Mouse (Mus musculus) regulatory T cell (primary cell): ENCODE data around the gene Tex14.

Experiments
- in situ Hi-C: fragments of 300-600 bp; cut with MboI, MseI; formaldehyde crosslinking; loops from one replicate; pipeline ENCODE4 v1.15.1; 2025; ENCODE audit warnings: high pct_unique_total_duplicates

Tex14 gene

DNA sequence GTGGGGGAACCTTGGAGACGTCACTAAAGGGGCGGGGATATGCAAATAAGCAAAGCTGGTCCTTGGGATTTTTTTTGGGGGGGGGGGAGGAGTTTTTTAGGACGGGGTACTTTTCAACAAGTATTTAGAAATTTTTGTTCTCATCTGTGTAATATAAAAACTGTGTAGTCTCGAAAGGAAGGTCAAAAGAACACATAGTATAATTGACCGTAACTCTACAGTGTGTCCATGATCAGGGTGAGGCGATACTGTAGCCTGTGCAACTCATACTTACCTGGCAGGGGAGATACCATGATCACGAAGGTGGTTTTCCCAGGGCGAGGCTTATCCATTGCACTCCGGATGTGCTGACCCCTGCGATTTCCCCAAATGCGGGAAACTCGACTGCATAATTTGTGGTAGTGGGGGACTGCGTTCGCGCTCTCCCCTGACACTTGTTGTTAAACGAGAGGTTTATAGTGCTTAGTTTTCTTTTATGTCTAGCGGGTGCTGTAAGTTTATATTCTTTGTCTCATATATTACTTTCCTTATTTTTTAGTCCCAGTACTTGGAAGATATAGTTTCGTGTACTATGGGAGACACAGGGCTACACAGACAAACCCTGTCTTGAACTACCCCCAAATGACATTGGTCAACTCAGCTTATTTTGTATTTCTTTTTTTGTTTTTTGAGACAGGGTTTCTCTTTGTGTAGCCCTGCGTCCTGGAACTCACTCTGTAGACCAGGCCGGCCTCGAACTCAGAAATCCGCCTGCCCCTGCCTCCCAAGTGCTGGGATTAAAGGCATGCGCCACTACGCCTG, 21.8 kb downstream of the Tex14 start:
- in situ Hi-C loops = loop anchor here (5.0 to 25.0 kb wide), 2 partner anchors 46 to 839 kb away; no protein-coding TSS in a partner anchor

DNA sequence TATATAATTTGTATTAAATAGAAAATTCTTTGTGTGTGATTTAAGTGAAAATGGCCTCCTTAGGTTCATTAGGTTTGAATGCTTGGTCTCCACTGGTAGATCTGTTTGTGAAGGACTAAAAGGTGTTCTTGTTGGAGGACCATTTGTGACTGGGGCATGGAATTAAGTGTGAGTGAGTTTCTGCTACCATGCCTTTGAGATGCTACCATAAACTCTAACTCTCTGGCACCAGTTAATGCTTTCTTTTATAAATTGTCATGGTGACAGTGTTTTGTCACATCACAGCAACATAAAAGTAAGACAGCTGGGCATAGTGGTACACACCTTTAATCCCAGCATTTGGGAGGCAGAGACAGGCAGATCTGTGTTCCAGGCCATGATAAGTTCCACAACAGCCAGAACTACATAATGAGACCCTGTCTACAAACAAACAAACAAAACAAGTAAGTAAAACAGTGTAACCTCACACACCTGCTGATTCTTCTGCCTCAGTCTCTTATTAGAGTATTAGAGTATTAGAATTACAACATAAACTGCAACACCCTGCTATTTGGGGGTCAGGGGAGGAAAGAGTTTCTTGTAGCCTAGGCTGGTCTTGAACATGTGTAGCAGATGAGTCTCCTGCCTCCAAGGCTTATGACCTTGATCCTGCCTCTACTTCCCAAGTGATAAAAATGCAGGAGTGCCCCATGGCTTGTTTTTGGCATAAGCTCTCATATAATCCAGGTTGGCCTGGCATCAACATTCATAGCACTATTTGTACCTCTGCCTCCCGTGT, 22.6 kb downstream of the Tex14 start:
- in situ Hi-C loops = loop anchor here (5.0 to 25.0 kb wide), 2 partner anchors 45 to 840 kb away; no protein-coding TSS in a partner anchor

DNA sequence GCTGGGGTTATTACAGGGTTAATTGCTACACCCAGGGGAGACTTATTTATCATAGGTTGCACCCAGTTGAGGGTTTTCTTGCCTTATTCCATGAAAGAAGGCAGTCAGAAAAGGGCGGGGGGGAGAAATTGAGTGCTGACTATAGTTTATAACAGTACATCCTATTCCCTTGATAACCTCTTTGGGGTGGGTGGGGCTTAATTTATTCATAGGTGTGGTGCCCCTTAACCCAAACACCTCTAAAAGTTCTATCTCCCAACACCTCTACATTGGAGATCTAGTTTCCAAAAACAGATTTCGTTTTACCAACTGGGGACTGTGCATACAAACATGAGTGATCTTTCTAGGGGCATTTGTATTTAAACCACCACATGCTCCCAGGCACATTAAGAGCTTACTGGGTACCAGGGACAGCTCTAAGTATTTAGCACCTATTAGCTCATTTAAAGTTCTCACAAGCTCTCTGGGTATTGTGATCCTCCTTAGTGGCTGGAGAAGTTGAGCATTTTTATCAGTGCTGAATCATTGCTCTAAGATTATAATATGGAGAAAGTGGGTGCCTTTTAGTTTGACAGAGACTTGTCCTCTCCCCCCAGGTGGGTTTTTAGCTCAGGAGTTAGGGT, 23.3 kb downstream of the Tex14 start:
- in situ Hi-C loops = loop anchor here (5.0 to 25.0 kb wide), 2 partner anchors 44 to 841 kb away; no protein-coding TSS in a partner anchor

DNA sequence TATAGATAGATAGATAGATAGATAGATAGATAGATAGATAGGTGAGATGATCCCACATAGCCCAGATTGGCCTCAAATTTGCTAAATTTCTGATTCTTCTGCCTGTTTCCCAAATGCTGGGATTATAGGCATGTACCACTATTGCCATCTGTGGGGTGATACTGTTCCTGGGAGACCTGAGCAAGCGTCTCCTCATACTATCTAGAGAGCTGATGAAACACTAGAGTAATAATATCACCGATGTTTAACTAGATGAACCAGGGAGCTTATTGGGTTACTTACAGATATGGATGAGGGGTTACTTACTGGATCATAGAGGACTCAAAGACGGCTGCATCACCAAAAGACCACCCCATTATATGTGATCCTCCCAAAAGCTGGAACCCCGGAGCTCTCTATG, 24.5 kb downstream of the Tex14 start:
- in situ Hi-C loops = loop anchor here (5.0 to 25.0 kb wide), 2 partner anchors 43 to 842 kb away; no protein-coding TSS in a partner anchor

DNA sequence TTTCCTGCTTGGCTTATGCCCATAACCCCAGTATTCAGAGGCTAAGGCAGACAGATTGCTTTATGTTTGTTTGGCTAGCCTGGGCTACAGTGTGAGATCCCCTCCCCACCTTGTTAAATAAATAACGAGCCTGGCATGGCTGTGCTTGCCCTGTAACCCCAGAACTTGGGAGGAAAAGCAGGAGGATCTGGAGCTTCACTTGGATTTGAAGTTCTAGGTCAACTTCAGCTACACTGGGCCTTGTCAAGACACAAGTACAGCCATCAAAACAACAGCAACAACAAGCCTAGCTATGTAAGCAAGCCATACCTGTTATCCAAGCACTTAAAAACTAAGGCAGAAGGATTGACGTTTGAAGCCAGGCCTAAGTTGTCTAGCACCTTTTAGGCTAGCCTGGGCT, 25.5 kb downstream of the Tex14 start:
- in situ Hi-C loops = loop anchor here (5.0 to 25.0 kb wide), 2 partner anchors 92 to 843 kb away; no protein-coding TSS in a partner anchor

DNA sequence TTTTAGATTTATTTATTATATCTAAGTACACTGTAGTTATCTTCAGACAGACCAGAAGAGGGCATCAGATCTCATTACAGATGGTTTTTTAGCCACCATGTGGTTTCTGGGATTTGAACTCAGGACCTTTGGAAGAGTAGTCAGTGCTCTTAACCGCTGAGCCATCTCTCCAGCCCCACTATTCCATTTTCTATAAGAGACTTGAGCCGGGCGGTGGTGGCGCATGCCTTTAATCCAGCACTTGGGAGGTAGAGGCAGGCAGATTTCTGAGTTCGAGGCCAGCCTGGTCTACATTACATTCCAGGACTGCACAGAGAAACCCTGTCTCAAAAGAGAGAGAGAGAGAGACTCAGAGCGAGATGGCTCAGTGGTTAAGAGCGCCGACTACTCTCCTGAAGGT, 26.9 kb downstream of the Tex14 start:
- in situ Hi-C loops = loop anchor here (5.0 to 25.0 kb wide), 2 partner anchors 90 to 845 kb away; no protein-coding TSS in a partner anchor

DNA sequence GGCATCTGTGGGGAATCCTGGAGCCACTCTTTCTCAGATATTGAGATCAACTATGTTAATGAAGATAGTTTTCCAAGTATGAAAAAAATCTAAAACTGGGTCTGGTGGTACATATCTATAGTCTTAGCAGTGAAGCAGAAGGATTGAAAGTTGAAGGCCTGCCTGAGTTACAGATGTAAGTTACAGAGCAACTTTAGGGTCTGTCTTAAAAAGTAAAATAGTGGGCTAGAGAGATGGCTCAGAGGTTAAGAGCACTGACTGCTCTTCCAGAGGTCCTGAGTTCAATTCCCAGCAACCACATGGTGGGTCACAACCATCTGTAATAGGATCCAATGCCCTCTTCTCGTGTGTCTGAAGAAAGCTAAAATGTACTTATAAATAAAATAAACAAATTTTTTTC, 27.6 kb downstream of the Tex14 start:
- in situ Hi-C loops = loop anchor here (5.0 to 25.0 kb wide), 2 partner anchors 90 to 845 kb away; no protein-coding TSS in a partner anchor

DNA sequence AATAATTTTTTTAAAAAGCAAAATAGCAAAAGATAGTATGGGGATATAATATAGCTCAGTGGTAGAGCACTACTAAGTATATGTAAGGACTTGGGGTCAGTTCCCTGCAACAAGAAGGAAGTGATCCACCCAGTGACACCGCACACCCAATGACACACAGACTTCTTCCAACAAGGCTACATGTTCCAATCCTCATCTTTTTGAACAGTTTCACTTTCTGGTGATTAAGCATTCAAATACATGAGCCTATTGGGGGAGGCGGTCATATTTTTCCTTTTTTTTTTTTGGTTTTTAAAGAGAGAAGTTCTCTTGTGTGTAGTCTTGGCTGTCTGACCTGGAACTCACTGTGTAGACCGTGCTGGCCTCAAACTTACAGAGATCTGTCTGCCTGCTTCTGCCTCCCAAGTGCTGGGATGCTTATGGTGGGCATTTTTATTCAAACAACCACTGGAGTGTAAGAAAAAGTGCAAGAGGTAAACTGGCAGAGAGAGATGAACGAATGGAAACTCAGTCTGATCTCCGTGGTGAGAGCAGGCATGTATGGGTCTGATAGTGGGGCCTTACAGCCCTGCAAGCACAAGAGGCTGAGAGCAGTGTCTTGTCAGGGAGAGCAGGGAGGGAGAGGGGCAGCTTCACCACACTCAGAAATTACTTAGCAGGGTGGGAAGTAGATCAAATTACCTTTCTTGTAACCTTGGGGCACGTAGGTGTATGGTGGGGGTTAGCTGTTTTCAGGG, 28.2 kb downstream of the Tex14 start:
- in situ Hi-C loops = loop anchor here (5.0 to 25.0 kb wide), 2 partner anchors 89 to 846 kb away; no protein-coding TSS in a partner anchor

DNA sequence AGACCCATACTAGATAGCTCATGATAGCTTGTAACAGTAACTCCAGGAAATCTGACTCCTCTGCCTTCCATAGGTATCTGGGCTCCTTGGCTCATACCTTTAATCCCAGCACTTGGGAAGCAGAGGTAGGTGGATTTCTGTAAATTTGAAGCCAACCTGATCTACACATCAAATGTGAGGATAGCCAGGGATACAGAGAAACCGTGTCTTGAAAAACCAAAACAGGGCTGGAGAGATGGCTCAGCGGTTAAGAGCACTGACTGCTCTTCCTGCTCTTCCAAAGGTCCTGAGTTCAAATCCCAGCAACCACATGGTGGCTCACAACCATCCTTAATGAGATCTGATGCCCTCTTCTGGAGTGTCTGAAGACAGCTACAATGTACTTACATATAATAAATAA, 30.2 kb downstream of the Tex14 start:
- in situ Hi-C loops = loop anchor here (25.0 kb wide), 1 partner anchor 848 kb away; no protein-coding TSS in a partner anchor

DNA sequence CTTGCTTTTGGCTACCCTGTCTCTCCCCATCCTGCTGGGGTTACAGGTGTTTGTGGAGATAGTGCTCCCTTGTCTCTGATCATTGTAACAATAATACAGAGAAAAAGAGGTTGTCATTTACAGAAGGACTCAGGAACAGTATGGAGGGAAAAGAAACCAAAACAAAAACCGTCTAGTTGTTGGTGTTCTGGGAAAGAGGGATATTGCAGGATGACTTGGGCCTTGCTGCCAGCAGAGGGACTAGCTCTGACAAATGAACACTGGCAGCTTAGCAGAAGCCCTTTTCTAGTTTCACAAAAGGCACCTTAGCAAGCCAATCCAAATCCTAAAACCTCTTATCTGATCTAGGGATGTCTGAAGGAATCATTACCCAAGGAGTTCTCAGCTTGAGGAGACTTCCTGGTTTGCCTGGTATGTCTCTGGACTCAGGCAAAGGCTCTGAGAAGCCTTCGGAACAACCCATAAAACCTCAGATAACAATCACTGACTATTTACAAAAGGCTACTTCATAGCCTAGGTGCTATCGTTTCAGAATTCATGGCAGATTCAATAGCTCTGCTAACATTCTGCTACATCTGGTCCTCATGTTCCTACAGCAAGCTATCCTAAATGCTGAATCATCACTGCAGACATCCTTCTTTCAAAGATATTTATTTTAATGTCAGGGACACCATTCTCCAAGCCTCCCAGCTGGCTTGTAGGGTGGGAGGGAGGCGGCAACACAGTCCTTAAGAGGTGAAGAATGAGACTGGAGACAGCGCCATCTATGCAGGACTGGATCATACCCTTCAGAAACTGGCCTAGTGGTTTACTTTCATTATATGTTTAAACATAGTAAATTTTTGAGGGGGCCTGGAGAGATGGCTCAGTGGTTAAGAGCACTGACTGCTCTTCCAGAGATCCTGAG, 31.7 kb downstream of the Tex14 start:
- in situ Hi-C loops = loop anchor here (25.0 kb wide), 1 partner anchor 849 kb away; no protein-coding TSS in a partner anchor

DNA sequence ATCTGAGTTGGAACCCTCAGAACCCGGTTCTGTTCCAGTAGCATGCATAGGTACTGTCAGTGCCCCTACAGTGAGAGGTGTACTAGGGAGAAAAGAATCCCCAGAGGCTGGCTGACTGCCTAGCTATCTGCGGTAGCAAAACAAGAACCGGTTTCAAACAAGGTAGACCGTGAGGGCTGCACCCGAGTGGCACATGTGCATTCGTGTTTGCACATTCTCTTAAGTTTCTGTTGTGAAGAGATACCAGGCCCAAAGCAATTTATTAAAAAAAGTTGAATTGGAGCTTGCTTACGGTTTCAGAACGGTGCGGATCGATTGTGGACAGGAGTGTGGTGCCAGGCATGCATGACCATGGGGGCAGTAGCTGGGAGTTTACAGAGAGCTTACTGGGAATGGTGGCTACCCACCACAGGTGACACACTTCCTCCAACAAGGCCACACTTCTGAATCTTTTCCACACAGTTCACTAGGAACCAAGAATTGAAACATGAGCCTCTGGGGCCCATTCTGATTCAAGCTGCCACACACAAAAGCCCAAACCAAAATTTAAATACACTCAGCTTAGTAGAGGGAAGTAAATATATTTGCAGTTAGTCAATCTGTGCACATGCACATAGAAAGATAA, 35.0 kb downstream of the Tex14 start:
- in situ Hi-C loops = loop anchor here (25.0 kb wide), 1 partner anchor 853 kb away; no protein-coding TSS in a partner anchor

DNA sequence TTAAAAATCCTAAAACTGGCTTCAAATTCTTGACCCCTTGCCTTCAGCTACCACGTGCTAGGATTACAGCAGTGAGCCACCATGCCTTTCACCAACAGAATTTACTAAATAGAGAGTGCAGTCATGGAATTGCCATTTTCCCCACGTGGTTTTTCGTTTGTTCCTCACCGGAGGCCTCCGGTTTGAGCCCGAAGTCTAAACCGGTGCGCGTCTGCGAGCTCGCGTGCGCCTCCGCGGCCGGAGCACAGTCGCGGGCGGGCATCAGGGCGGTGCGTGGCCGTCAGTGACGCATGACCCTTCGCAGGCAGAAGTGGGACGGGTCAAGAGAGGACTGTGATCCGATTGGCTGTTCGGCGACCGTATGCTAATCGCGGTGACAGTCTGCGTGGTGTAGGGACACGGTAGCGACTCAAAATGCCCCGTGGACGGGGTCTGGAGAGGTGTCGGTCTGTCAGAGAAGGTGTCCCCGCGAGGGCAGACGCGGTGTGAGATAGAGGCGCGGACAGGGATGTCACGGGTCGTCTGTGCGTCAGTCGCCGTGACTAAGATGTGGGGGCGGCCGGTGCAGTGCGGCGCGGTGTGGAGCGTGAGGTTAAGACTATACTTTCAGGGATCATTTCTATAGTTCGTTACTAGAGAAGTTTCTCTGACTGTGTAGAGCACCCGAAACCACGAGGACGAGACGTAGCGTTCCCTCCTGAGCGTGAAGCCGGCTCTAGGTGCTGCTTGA, 37.9 kb downstream of the Tex14 start:
- in situ Hi-C loops = loop anchor here (25.0 kb wide), 1 partner anchor 856 kb away; no protein-coding TSS in a partner anchor

DNA sequence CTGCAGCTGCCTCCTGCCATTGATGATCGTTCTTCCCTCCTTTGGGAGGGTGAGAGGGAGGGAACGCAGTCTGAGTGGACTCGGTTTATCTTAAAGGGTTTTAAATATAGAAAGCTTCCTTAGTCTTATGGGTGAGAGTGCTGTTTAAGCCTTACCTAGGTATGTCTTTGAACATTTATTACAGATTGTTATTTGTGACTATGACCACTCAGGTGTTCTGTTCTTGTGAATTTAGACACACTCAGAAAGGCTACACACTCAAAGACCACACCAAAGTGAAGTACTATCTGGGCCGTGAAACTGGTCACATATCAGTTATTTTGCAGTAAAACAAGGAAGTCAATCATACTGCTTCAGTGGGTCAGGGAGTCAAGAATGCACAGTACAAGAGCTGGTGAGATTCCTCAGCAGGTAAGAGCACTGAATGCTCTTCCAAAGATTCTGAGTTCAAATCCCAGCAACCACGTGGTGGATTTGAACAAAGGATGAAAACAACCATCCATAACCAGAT, 38.6 kb downstream of the Tex14 start:
- in situ Hi-C loops = loop anchor here (25.0 kb wide), 1 partner anchor 856 kb away; no protein-coding TSS in a partner anchor

DNA sequence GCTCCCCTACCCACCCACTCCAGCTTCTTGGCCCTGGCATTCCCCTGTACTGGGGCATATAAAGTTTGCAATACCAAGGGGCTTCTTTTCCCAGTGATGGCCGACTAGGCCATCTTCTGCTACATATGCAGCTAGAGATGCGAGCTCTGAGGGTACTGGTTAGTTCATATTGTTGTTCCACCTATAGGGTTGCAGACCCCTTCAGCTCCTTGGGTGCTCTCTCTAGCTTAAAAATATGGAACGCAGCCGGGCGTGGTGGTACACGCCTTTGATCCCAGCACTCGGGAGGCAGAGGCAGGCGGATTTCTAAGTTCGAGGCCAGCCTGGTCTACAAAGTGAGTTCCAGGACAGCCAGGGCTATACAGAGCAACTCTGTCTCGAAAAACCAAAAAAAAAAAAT, 39.2 kb downstream of the Tex14 start:
- in situ Hi-C loops = loop anchor here (25.0 kb wide), 1 partner anchor 857 kb away; no protein-coding TSS in a partner anchor

DNA sequence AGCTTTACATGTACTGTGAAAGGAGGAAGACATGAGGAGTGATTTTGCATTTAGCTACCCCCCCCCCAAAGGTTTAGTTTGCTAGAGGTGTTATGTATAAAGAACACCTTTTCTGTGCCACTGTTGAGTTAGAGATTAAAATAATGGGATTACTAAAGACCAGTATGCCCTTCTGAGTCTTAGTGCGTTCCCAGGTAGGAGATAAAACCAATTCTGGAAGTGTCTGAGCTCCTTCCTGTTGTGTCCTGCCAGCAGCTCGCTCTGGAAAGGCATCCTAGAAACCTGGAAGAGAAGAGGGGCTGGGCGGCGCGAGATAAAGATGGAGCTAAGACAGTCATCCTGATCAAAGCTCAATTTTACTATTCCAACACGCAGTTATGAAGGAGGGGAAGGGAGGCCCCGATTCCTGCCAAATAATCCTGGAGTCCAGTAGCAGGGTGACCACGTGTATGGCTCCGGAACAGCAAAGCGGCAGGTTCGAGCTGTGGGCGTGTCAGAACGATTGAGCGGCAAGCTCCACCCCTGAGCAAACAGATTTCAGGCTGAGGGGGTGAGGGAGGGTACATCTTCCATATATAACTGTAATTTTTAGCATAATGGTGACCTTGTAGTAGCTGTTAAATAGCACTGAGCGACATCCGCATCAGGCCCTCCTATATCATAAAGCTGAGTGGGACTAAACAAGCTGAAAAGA, 40.0 kb downstream of the Tex14 start:
- in situ Hi-C loops = loop anchor here (25.0 kb wide), 1 partner anchor 858 kb away; no protein-coding TSS in a partner anchor

DNA sequence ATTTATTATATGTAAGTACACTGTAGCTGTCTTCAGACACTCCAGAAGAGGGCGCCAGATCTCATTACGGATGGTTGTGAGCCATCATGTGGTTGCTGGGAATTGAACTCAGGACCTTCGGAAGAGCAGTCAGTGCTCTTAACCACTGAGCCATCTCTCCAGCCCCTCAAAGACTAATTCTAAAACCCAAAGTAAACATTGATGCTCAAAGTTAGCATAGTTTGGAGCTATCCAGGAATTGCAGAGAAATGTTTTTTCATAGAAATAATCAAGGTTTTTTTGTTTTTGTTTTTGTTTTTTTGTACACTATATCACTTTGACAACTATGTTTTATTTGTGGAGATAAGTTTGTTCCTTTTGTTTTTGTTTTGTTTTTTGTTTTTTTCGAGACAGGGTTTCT, 40.7 kb downstream of the Tex14 start:
- in situ Hi-C loops = loop anchor here (25.0 kb wide), 1 partner anchor 858 kb away; no protein-coding TSS in a partner anchor

DNA sequence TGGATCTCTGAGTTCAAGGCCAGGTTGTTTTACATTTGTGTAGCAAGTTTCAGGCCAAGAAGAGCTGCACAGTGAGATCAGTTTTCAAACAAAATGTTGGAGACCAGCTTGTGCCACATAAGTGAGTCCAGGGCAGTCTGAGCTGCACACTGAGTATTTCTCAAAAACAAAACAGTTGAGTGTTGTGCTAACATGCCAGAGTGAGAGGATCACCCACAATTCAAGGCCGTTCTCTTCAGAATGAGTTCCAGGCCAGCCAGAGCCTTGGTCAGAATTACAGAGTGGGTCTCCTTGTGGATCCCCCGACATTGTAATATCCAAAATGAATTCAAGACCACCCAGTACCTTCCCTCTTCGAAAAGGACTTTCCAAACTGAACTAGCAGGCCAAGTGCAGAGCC, 41.3 kb downstream of the Tex14 start:
- in situ Hi-C loops = loop anchor here (25.0 kb wide), 1 partner anchor 859 kb away; no protein-coding TSS in a partner anchor
